Mouse (Mus musculus) C2C12 (cell line): Measurements from ENCODE around the gene Olfr474.

Source experiments
- CEBPB ChIP-seq: IDR thresholded peaks from one replicate; pipeline ENCODE4 v1.6.1; 2011; ENCODE audit warnings: low read depth, mild to moderate bottlenecking, control low read depth, moderate library complexity
- CTCF ChIP-seq: IDR thresholded peaks from one replicate; pipeline ENCODE4 v1.5.1; 2011; ENCODE audit not compliant: control insufficient read depth, insufficient read depth, insufficient read length
- FOSL1 ChIP-seq: IDR thresholded peaks from one replicate; pipeline ENCODE4 v1.8.0; 2011; ENCODE audit warnings: mild to moderate bottlenecking, low read length; ENCODE audit not compliant: poor library complexity, insufficient read depth, severe bottlenecking
- MAX ChIP-seq: IDR thresholded peaks from one replicate; pipeline ENCODE4 v1.6.1; 2011; ENCODE audit warnings: mild to moderate bottlenecking, control low read depth
- USF1 ChIP-seq: IDR thresholded peaks from one replicate; pipeline ENCODE4 v1.6.1; 2011; ENCODE audit warnings: low read depth, mild to moderate bottlenecking, control low read depth, moderate library complexity

GRCm38 (mm10) chr7:107964503-107964902 lies 10.1 kb downstream of the Olfr474 start, which contains the start of gene Olfr476:
- TF ChIP-seq CTCF (no peak), USF1 (no peak), MAX (no peak), CEBPB (no peak), FOSL1 (no peak)
